Comparison of ENCODE assay signal across 39 mouse cellular contexts in genomic region chr10:33588800-33589199, GRCm38 (mm10). TPM values are rescaled to one million over a fixed set of nuclear protein-coding genes. Genes with fewer than 3 reads are reported as not detected.
"Had no signal": no experiment of that assay in that cellular context is flagged by ENCODE, and none has a peak within 500 bp of the region (broad histone marks: within the 10 kb centered on the region; RNA-seq: fewer than 3 reads in every experiment).

No protein-coding gene starts in this region.

- DNase-seq: left cerebral cortex, postnatal 4 days; liver; liver, embryonic 13.5 days; liver, postnatal 0 days; lung, adult 18-20 months; lung, adult 2 months; lung, embryonic 14.5 days; lung, postnatal 10 days; lung, postnatal 14 days; lung, postnatal 36 days; lung, postnatal 4 days; midbrain, embryonic 14.5 days had no signal

- H3K27ac ChIP-seq: limb, embryonic 10.5 days; limb, embryonic 12.5 days; limb, embryonic 13.5 days; limb, embryonic 15.5 days; liver, embryonic 12.5 days; liver, embryonic 13.5 days; liver, embryonic 14.5 days; liver, embryonic 15.5 days; lung, embryonic 15.5 days; macrophage; midbrain, embryonic 10.5 days; midbrain, embryonic 12.5 days; midbrain, embryonic 13.5 days; midbrain, embryonic 15.5 days; neural tube, embryonic 12.5 days had no signal

- H3K4me3 ChIP-seq: limb, embryonic 10.5 days; limb, embryonic 12.5 days; limb, embryonic 13.5 days; limb, embryonic 15.5 days; liver, embryonic 12.5 days; liver, embryonic 13.5 days; liver, embryonic 15.5 days; lung, embryonic 15.5 days; megakaryocyte, embryonic 14.5 days; midbrain, embryonic 10.5 days; midbrain, embryonic 12.5 days; midbrain, embryonic 13.5 days; midbrain, embryonic 15.5 days; myocyte; neural tube, embryonic 12.5 days had no signal

- H3K27me3 ChIP-seq: limb, embryonic 12.5 days; limb, embryonic 13.5 days; limb, embryonic 15.5 days; liver, embryonic 12.5 days; liver, embryonic 13.5 days; liver, embryonic 15.5 days; lung, embryonic 15.5 days; megakaryocyte, embryonic 14.5 days; midbrain, embryonic 12.5 days; midbrain, embryonic 13.5 days; midbrain, embryonic 15.5 days; neural tube, embryonic 12.5 days had no signal

- H3K4me1 ChIP-seq: limb, embryonic 10.5 days; limb, embryonic 12.5 days; limb, embryonic 13.5 days; limb, embryonic 15.5 days; liver, embryonic 12.5 days; liver, embryonic 13.5 days; liver, embryonic 15.5 days; lung, embryonic 15.5 days; megakaryocyte, embryonic 14.5 days; midbrain, embryonic 10.5 days; midbrain, embryonic 12.5 days; midbrain, embryonic 13.5 days; midbrain, embryonic 15.5 days; neural tube, embryonic 12.5 days had no signal

- ATAC-seq: liver, embryonic 12.5 days; liver, postnatal 0 days; lung, postnatal 0 days; midbrain, embryonic 13.5 days; midbrain, embryonic 15.5 days; midbrain, embryonic 16.5 days had no signal

- H3K9ac ChIP-seq: limb, embryonic 12.5 days; limb, embryonic 13.5 days; limb, embryonic 15.5 days; liver, embryonic 12.5 days; liver, embryonic 13.5 days; liver, embryonic 14.5 days; liver, embryonic 15.5 days; liver, postnatal 0 days; lung, embryonic 14.5 days; lung, embryonic 15.5 days; midbrain, embryonic 12.5 days; midbrain, embryonic 13.5 days; midbrain, embryonic 15.5 days; neural tube, embryonic 12.5 days had no signal

- H3K9me3 ChIP-seq: limb, embryonic 10.5 days; limb, embryonic 12.5 days; limb, embryonic 13.5 days; limb, embryonic 15.5 days; liver, embryonic 12.5 days; liver, embryonic 13.5 days; liver, embryonic 15.5 days; lung, embryonic 15.5 days; midbrain, embryonic 10.5 days; midbrain, embryonic 12.5 days; midbrain, embryonic 13.5 days; midbrain, embryonic 15.5 days; neural tube, embryonic 12.5 days had no signal

- H3K4me2 ChIP-seq: limb, embryonic 12.5 days; limb, embryonic 13.5 days; limb, embryonic 15.5 days; liver, embryonic 11.5 days; liver, embryonic 12.5 days; liver, embryonic 13.5 days; liver, embryonic 15.5 days; lung, embryonic 14.5 days; lung, embryonic 15.5 days; midbrain, embryonic 11.5 days; midbrain, embryonic 12.5 days; midbrain, embryonic 13.5 days; midbrain, embryonic 15.5 days; neural tube, embryonic 12.5 days had no signal

- H3K36me3 ChIP-seq: limb, embryonic 10.5 days; limb, embryonic 12.5 days; limb, embryonic 13.5 days; limb, embryonic 15.5 days; liver, embryonic 12.5 days; liver, embryonic 13.5 days; liver, embryonic 15.5 days; lung, embryonic 15.5 days; midbrain, embryonic 10.5 days; midbrain, embryonic 12.5 days; midbrain, embryonic 15.5 days; neural tube, embryonic 12.5 days had no signal

RNA-seq across cellular contexts. Expression of gene Clvs2, which starts 35.8 kb away (rescaled TPM):
- total RNA-seq: liver, adult 2 months; megakaryocyte progenitor cell, adult 5-6 weeks; megakaryocyte, adult 5-6 weeks; megakaryocyte-erythroid progenitor cell, adult 5-6 weeks; monocyte, adult 5-6 weeks had no signal
- polyA plus RNA-seq: limb, embryonic 10.5 days; limb, embryonic 11.5 days; limb, embryonic 15.5 days; liver, adult 2 months; liver, embryonic 13.5 days; liver, embryonic 14.5 days; liver, embryonic 15.5 days; liver, postnatal 0 days; lung, adult 2 months; lung, embryonic 14.5 days; lung, embryonic 16.5 days; lung, postnatal 0 days; macrophage; myocyte had no signal
